Mouse (Mus musculus) liver, adult 2 months (tissue): ENCODE results near the gene Slc25a24. TPM values are rescaled to one million over a fixed set of nuclear protein-coding genes. Genes with fewer than 3 reads are reported as not detected.

Source experiments
- DNase-seq: peaks from one replicate; pipeline ENCODE4 v3.0.0-alpha.2; 2011; ENCODE audit warnings: low read depth, low spot score; ENCODE audit errors: extremely low read depth
- H3K27ac ChIP-seq: fragments of 200-500 bp; replicated peaks from 2 replicates; pipeline ENCODE4 v1.5.1; 2012; ENCODE audit warnings: low read depth, mild to moderate bottlenecking, control low read depth, inconsistent platforms, low read length; ENCODE audit not compliant: insufficient read depth
- H3K27me3 ChIP-seq: fragments of 200-500 bp; 2 replicates; pipeline ENCODE4 v1.6.1; 2012; ENCODE audit warnings: mild to moderate bottlenecking, moderate library complexity, low read length, inconsistent platforms; ENCODE audit not compliant: control insufficient read depth, insufficient read depth
- H3K36me3 ChIP-seq: fragments of 200-500 bp; 2 replicates; pipeline ENCODE4 v1.6.1; 2012; ENCODE audit warnings: low read length, inconsistent platforms; ENCODE audit not compliant: control insufficient read depth, insufficient read depth
- H3K4me1 ChIP-seq: fragments of 200-500 bp; 2 replicates; pipeline ENCODE4 v1.6.1; 2011; ENCODE audit warnings: low read length; ENCODE audit not compliant: control insufficient read depth, insufficient read depth
- H3K4me3 ChIP-seq: fragments of 200-500 bp; 2 replicates; pipeline ENCODE4 v1.5.1; 2011; ENCODE audit warnings: low read depth, mild to moderate bottlenecking, control low read depth, low read length, moderate library complexity; ENCODE audit not compliant: insufficient read depth
- H3K79me2 ChIP-seq: fragments of 200-500 bp; 2 replicates; pipeline ENCODE4 v1.6.1; 2012; ENCODE audit warnings: inconsistent platforms, mild to moderate bottlenecking, low read length, moderate library complexity; ENCODE audit not compliant: control insufficient read depth, insufficient read depth
- H3K9ac ChIP-seq: fragments of 200-500 bp; 2 replicates; pipeline ENCODE4 v1.6.1; 2012; ENCODE audit warnings: low read depth, mild to moderate bottlenecking, control low read depth, inconsistent platforms, low read length
- CTCF ChIP-seq: fragments of 200-500 bp; IDR thresholded peaks from 2 replicates; pipeline ENCODE4 v1.5.1; 2011; ENCODE audit warnings: low read depth, low read length, control low read depth
- POLR2A ChIP-seq: fragments of 200-500 bp; IDR thresholded peaks from 2 replicates; pipeline ENCODE4 v1.6.1; 2011; ENCODE audit warnings: low read length, control low read depth; ENCODE audit not compliant: insufficient read depth; ENCODE audit errors: extremely low read depth
- WGBS: fragments of 180-500 bp; shearing (Covaris S2); methylation state at CpG from one replicate; pipeline ENCODE4 v1.1.7; 2018; 5-methylcytosine and 5-hydroxymethylcytosine counted together
- polyA plus RNA-seq: library from polyadenylated mRNA; depleted of rRNA; stranded (reverse); fragments of >200 nt; gene quantifications from 2 replicates; pipeline ENCODE4 v1.2.3, GENCODE M21; 2012
- total RNA-seq: library from RNA; depleted of rRNA; stranded (reverse); fragments of >200 nt; gene quantifications from 2 replicates; pipeline ENCODE4 v1.2.3, GENCODE M21; 2014

Gene Slc25a24
- total and polyA plus RNA-seq, 2 experiments, result 0.28 to 2.1 TPM

DNA sequence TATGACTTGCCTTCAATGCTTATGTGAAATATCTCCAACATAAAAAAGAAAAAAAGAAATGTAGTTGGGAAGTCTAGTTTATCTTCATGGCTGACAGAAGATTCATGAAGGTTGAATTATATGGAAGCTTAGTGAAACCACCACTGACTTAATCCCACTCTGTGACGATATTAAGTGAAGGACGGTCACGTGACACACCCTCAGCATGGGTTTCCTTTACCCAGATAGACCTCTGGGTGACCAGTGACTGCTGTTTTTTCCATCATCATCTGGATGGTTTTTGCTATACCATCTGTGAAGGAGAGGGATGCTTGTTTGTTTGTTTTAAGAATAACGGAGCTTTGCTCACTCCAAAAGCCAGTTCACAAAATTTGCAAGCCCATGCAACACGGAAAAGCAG is 3.4 kb upstream of the Slc25a24 start:
- Histone ChIP-seq H3K9ac (no peak overlapping the region), H3K4me1 (no peaks in the 10 kb centered on the region), H3K36me3 (no peaks in the 10 kb centered on the region), H3K27ac (no peak overlapping the region), H3K79me2 (no peaks in the 10 kb centered on the region), H3K4me3 (no peak overlapping the region), H3K27me3 (no peaks in the 10 kb centered on the region; the same call in 1 of the 2 replicates)
- WGBS, result 89% methylated on average over 5 of the region's 5 CpGs
- TF ChIP-seq CTCF, result no peak
- TF ChIP-seq POLR2A, result no peak
- no peak for DNase-seq

DNA sequence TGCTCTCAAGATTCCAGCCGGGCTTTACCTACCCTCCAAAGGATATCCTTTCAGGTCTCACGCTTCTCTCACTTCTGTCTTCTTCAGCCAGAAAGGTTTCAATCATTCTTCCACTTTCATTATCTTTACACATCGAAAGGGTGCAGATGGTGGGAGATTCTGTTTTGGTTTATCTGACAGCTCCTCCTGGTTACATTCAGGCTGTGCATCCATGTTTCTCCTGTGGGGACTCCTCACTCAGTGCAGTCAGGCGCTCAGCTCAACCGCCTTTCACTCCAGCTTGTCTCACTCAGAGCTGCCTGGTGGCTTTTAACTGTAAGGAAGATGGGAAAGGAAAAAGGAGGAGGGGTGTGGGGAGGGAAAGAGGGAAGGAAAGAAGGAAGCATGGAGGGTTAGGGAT is 3.0 kb upstream of the Slc25a24 start:
- TF ChIP-seq CTCF, result no peak
- 88% methylated on average over 5 of the region's 5 CpGs for WGBS
- no peak overlapping the region for H3K9ac ChIP-seq
- H3K79me2 ChIP-seq, result no peaks in the 10 kb centered on the region
- H3K27me3 ChIP-seq, result no peaks in the 10 kb centered on the region; the same call in 1 of the 2 replicates
- no peaks in the 10 kb centered on the region for H3K4me1 ChIP-seq
- no peak for DNase-seq
- no peak overlapping the region for H3K27ac ChIP-seq
- no peaks in the 10 kb centered on the region for H3K36me3 ChIP-seq
- H3K4me3 ChIP-seq, result no peak overlapping the region

DNA sequence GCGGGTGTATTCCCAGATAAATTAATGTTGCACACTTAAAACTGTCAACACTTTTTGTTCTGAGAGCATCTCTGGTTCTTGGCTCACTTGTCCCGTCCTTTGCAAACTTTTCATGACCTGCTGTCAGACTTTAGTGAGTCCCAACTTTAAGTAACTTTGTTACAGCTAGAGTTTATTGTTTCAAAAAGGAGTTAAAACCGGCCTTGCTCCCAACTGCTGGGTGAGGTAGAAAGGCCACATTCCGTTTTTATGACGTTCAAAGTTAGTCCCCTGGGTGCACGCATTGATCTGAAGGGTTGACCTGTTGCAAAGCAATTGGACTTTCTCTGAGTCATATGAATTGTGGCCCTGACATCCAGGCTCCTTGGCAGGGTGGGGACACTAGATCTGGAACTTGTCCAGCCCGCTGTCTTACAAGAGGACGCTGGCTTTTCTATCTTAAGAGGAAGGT is 607 bp downstream of the Slc25a24 start:
- TF ChIP-seq CTCF (no peak), POLR2A (no peak)
- no peaks in the 10 kb centered on the region for H3K36me3 ChIP-seq
- 24% methylated on average over 8 of the region's 8 CpGs for whole genome bisulfite sequencing

DNA sequence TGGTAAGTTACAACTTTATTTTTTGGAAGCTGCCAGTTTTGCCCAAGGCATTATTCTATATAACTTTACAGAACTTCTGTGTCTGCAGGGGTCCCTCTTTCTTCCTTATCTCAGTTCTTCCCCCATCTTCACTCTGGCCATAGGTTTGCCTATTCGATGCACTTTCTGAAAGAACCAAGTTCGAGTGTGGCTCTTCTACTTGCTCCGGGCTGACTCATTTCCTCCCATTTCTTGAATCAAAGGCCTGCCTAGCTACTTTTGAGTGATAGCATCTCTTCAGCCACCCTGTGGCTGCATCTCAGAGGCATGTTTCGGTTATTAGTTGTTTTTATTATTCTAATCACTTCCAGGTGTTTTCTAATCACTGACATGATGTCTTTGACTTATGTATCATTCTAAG is 1.1 kb downstream of the Slc25a24 start:
- Histone ChIP-seq H3K9ac (no peak overlapping the region), H3K36me3 (no peaks in the 10 kb centered on the region), H3K4me3 (no peak overlapping the region), H3K4me1 (no peaks in the 10 kb centered on the region), H3K79me2 (no peaks in the 10 kb centered on the region), H3K27ac (no peak overlapping the region), H3K27me3 (no peaks in the 10 kb centered on the region; the same call in 1 of the 2 replicates)
- DNase-seq, result no peak
- TF ChIP-seq POLR2A, result no peak
- TF ChIP-seq CTCF, result no peak
- WGBS, result 62% methylated on average over 4 of the region's 4 CpGs

More for the DNA sequence above, 607 bp downstream of the Slc25a24 start:
- H3K4me3 ChIP-seq, result peak overlapping the region; percentile 83
- no peaks in the 10 kb centered on the region for H3K79me2 ChIP-seq
- H3K27me3 ChIP-seq, result no peaks in the 10 kb centered on the region; the same call in 1 of the 2 replicates
- H3K9ac ChIP-seq, result peak overlapping the region; percentile 72
- peak; percentile 4 for DNase-seq
- H3K27ac ChIP-seq, result peak overlapping the region; percentile 38; the same call in 1 of the 2 replicates
- no peaks in the 10 kb centered on the region for H3K4me1 ChIP-seq

DNA sequence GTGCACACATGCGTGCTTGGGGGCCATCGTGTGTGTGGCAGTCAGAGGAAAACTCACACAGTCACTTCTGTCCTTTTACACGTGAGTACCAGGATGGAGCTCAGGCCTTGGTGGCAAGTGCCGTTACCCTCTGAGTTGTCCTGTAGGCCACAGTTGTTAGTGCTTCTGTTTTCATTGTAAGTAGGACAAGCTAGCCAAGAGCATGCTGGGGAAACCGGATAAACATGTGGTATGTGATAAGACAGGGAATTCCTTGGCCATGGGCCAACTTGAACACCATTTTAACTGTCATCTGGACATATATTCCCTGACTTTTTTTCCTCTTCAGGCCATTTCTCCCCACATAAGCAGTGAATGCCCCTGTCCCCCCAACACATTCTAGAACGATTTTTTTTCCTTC is 2.6 kb downstream of the Slc25a24 start:
- TF ChIP-seq POLR2A, result no peak
- TF ChIP-seq CTCF, result no peak
- no peaks in the 10 kb centered on the region for H3K79me2 ChIP-seq
- no peak overlapping the region for H3K27ac ChIP-seq
- H3K4me1 ChIP-seq, result no peaks in the 10 kb centered on the region
- no peak overlapping the region for H3K4me3 ChIP-seq
- H3K36me3 ChIP-seq, result no peaks in the 10 kb centered on the region
- H3K27me3 ChIP-seq, result no peaks in the 10 kb centered on the region; the same call in 1 of the 2 replicates
- H3K9ac ChIP-seq, result no peak overlapping the region
- 70% methylated on average over 6 of the region's 6 CpGs for WGBS
- DNase-seq, result no peak

DNA sequence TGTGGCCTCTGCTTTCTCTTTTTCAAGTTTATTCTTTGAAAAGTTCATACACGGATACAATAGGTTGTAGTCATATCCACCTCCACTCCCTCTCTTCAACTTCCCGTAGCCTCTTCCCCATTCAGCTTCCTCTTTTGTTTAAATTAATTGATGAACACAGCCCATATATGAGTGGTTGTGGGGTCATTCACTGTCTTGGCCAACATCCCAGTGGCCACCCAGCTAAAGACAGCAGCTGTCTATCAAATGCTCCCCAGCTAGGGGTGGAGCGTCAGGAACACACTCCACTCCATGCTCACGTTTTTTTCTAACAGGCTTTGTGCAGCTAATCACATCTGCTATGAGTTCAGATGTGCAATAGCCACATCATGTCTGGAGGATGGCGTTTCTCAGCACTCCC is 6.8 kb downstream of the Slc25a24 start:
- Histone ChIP-seq H3K4me1 (no peaks in the 10 kb centered on the region), H3K36me3 (no peaks in the 10 kb centered on the region), H3K27ac (no peak overlapping the region), H3K4me3 (no peak overlapping the region), H3K79me2 (no peaks in the 10 kb centered on the region), H3K27me3 (no peaks in the 10 kb centered on the region), H3K9ac (no peak overlapping the region)
- TF ChIP-seq POLR2A (no peak), CTCF (no peak)
- WGBS, result 63% methylated on average over 5 of the region's 5 CpGs
- peak; percentile 6 for DNase-seq
